Mouse (Mus musculus): ENCODE measurements around the gene Gm14305.
A peak's percentile ranks its signal among the peaks of the same experiment; 100 is the strongest.
"Not testable (repeated sequence)": the region's sequence is repeated elsewhere in the genome, so short reads cannot be mapped to it uniquely, and the experiment has no call there.

Gm14305 gene

GRCm38 (mm10) chr2:176708051-176708450 is at the start of gene Gm14305:
Gene Gm14305 (plus strand): TSS chr2:176708328.
- peak; percentile 16 to 27 for DNase-seq

- DNase-seq = not testable (repeated sequence)
Observed at GRCm38 (mm10) chr2:176670222-176670621, 37.9 kb upstream of the Gm14305 start, which contains the start of gene Zfp973. Gene Zfp973 (plus strand): TSS chr2:176670522.
